Mouse (Mus musculus) cortical plate, adult 2 months (tissue): ENCODE data around the gene Nrxn2. TPM values are rescaled to one million over a fixed set of nuclear protein-coding genes. Genes with fewer than 3 reads are reported as not detected.
A peak's percentile ranks its signal among the peaks of the same experiment; 100 is the strongest.

Experiments
- H3K27ac ChIP-seq: fragments of 200-500 bp; 2 replicates; pipeline ENCODE4 v1.5.1; 2012; ENCODE audit warnings: low read length, control low read depth, inconsistent platforms; ENCODE audit not compliant: insufficient read depth
- H3K4me1 ChIP-seq: fragments of 200-500 bp; 2 replicates; pipeline ENCODE4 v1.6.1; 2011; ENCODE audit warnings: low read length; ENCODE audit not compliant: control insufficient read depth, insufficient read depth
- H3K4me3 ChIP-seq: fragments of 200-500 bp; 2 replicates; pipeline ENCODE4 v1.5.1; 2011; ENCODE audit warnings: mild to moderate bottlenecking, low read length, control low read depth; ENCODE audit not compliant: insufficient read depth
- CTCF ChIP-seq: fragments of 200-500 bp; IDR thresholded peaks from 2 replicates; pipeline ENCODE4 v1.5.1; 2011; ENCODE audit warnings: mild to moderate bottlenecking, control low read depth, low read length; ENCODE audit not compliant: insufficient read depth; ENCODE audit errors: extremely low read depth
- POLR2A ChIP-seq: fragments of 200-500 bp; IDR thresholded peaks from 2 replicates; pipeline ENCODE4 v1.6.1; 2011; ENCODE audit warnings: mild to moderate bottlenecking, low read length, control low read depth; ENCODE audit not compliant: insufficient read depth; ENCODE audit errors: extremely low read depth
- polyA plus RNA-seq: library from polyadenylated mRNA; depleted of rRNA; stranded (reverse); fragments of >200 nt; gene quantifications from 2 replicates; pipeline ENCODE4 v1.2.3, GENCODE M21; 2012

Nrxn2 gene
- polyA plus RNA-seq, 1 experiment, result 279 TPM

DNA sequence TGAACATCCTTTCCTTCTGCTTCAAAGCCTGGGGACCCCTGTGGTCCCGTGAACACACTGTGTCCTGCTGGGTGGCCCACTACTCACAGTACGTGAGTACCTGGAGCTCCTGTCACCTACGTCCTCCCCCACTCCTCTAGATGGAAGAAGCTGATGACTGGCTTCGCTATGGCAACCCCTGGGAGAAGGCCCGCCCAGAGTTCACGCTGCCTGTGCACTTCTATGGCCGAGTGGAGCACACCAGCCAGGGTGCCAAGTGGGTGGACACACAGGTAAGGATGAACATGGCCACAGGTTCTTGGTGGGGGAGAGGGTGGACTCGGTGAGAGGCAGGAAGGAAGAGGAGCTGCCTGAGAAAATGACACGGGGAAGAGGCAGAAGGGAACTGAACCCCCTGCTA is 32.3 kb upstream of the Nrxn2 start:
- TF ChIP-seq CTCF (no peak), POLR2A (no peak)
- Histone ChIP-seq H3K4me3 (no peak overlapping the region), H3K4me1 (no peaks in the 10 kb centered on the region), H3K27ac (no peak overlapping the region)

GRCm38 (mm10) chr19:6388006-6388405 is 30.5 kb upstream of the Nrxn2 start:
- TF ChIP-seq POLR2A, result no peak
- no peak overlapping the region for H3K4me3 ChIP-seq
- H3K4me1 ChIP-seq, result no peaks in the 10 kb centered on the region
- no peak overlapping the region for H3K27ac ChIP-seq

DNA sequence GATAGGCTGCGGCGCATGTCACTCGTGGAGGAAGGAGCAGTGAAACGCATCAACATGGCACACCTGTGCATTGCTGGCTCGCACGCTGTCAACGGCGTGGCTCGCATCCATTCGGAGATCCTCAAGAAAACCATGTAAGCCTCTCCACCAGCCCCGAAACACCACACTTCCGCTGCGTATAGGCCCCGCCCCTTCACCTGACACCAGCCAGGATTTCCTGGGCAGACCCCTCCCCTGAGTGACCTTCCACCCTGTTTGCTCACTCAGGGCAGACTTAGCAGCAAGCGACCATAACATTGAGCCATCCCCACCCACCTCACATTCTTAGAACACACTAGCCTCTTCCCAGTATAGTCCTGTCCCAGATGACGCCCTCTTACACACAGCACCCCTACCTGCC is 28.7 kb upstream of the Nrxn2 start:
- Histone ChIP-seq H3K4me1 (no peaks in the 10 kb centered on the region), H3K4me3 (peak overlapping the region; percentile 35), H3K27ac (no peak overlapping the region)
- TF ChIP-seq CTCF, result no peak
- TF ChIP-seq POLR2A, result no peak

DNA sequence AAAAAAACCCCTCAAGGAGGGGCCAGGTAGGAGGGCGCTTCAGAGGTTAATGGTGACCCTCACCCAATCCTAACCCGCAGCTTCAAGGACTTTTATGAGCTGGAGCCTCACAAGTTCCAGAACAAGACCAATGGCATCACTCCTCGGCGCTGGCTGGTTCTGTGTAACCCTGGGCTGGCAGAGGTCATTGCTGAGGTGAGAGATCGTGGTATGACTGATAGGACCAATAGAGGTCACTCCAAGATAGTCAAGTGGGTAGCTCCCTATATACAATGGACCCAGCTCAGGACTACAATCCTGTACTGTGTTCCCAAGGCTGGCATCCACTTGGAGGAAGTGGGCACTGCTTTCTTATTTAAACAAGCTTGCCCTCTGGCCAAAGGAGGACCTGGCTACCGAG is 28.3 kb upstream of the Nrxn2 start:
- H3K4me3 ChIP-seq, result no peak overlapping the region
- H3K27ac ChIP-seq, result no peak overlapping the region
- TF ChIP-seq CTCF (no peak), POLR2A (no peak)
- H3K4me1 ChIP-seq, result no peaks in the 10 kb centered on the region

GRCm38 (mm10) chr19:6392743-6393393 is 25.7 kb upstream of the Nrxn2 start:
- no peak overlapping the region for H3K4me3 ChIP-seq
- H3K27ac ChIP-seq, result no peak overlapping the region
- H3K4me1 ChIP-seq, result no peaks in the 10 kb centered on the region
- TF ChIP-seq CTCF (peak; percentile 24; the same call in 1 of the 2 replicates), POLR2A (no peak)

DNA sequence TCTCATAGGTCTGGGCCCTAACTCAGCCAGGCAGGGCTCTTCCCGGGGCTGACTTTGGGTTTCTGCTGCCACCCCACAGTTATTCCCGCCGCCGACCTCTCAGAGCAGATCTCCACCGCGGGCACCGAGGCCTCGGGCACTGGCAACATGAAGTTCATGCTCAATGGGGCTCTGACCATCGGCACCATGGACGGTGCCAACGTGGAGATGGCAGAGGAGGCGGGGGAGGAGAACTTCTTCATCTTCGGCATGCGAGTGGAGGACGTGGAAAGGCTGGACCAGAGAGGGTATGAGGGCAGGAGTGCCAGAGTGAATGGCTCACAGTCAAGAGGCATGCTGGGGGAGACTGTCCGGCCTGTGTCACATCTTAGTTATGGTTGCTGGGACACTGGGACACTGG is 24.9 kb upstream of the Nrxn2 start:
- H3K4me3 ChIP-seq, result no peak overlapping the region
- no peaks in the 10 kb centered on the region for H3K4me1 ChIP-seq
- TF ChIP-seq CTCF (no peak), POLR2A (no peak)
- H3K27ac ChIP-seq, result no peak overlapping the region

DNA sequence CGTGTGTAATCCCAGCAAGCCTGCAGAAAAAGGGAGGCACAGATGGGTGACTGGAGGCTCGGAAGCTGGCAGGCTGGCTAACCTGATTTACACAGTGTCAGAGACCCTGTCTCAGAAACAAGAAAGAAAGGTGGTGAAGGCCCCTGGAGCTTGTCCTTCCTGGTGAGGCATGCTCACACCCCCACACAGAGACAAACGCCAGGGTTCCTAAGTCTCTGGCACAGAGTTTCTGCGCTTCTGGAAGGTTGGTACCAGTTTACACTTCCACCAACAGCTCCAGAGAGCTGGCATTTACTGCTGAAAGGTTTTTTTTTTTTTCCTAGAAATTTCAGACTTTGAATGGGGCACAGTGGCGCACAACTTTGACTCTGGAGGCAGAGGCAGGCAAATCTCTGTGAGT is 22.3 kb upstream of the Nrxn2 start:
- no peak overlapping the region for H3K27ac ChIP-seq
- no peaks in the 10 kb centered on the region; the same call in 1 of the 2 replicates for H3K4me1 ChIP-seq
- no peak overlapping the region for H3K4me3 ChIP-seq
- TF ChIP-seq CTCF, result no peak
- no peak for TF ChIP-seq POLR2A

DNA sequence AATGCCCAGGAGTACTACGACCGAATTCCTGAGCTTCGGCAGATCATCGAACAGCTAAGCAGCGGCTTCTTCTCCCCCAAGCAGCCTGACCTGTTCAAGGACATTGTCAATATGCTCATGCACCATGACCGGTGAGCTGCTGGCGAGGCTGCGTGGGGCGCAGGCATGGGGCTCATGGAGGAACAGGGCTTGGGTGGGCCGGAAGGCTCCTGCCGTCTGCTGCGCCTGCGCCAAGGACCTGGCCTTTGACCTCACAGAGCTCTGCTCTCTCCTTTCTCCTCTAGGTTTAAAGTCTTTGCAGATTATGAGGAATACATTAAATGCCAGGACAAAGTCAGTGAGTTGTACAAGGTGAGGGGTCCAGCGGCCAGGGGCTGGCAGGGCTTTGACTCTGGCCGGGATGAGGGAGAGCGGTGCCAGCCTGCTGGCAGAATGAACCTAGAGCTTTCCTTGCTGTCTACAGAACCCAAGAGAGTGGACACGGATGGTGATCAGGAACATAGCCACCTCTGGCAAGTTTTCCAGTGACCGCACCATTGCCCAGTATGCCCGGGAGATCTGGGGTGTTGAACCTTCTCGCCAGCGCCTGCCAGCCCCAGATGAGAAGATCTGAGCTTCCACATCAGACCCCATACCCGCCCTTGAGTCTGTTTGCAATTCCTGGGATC is 20.8 kb upstream of the Nrxn2 start:
- no peak overlapping the region for H3K4me3 ChIP-seq
- H3K27ac ChIP-seq, result no peak overlapping the region
- TF ChIP-seq CTCF (no peak), POLR2A (no peak)
- peaks cover 2% of the 10 kb centered on the region for H3K4me1 ChIP-seq

GRCm38 (mm10) chr19:6398447-6399284 is 19.9 kb upstream of the Nrxn2 start:
- H3K4me1 ChIP-seq, result peaks cover 2% of the 10 kb centered on the region
- peak overlapping the region; percentile 52 for H3K4me3 ChIP-seq
- TF ChIP-seq CTCF (no peak), POLR2A (no peak)
- peak overlapping the region; percentile 80 for H3K27ac ChIP-seq
